Mouse (Mus musculus): ENCODE results near the gene Itsn2. TPM values are rescaled to one million over a fixed set of nuclear protein-coding genes. Genes with fewer than 3 reads are reported as not detected.

The Itsn2 gene
- polyA plus RNA-seq, 1 experiment from 2014 or later = 26.9 TPM

DNA sequence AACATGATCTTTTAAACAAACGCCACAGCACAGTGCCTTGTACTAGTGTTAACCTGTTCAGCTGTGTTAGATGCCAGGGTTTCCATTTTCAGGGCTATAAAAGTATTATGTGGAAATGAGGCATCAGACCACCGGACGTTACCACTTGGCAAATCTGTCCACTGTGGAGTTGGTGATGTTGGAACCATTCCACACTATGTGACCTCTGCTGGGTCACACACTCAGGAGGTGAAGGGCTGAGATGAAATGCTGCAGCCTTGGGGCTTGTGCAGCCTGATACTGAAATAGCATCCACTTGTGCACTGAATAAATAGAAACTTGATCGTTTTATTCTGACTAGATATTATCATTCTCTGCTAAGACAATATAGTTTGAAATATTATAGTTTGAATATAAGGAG lies 120.9 kb downstream of the Itsn2 start:
- TF ChIP-seq EP300 (optimal IDR thresholded peaks at IDR 0.05) (no peak), CTCF (IDR thresholded peaks at IDR 0.05; ENCODE audit: low read depth) (no peak)
- no peak overlapping the region for H3K9ac ChIP-seq (ENCODE audit: low read length)
- DNase-seq (ENCODE audit: low spot score) (no peak), ATAC-seq (ENCODE audit: low FRiP score, low TSS enrichment) (no peak)
- H3K9me3 ChIP-seq (ENCODE audit: control insufficient read depth, low read length) = no peaks in the 10 kb centered on the region
- H3K4me1 ChIP-seq (replicated peaks; ENCODE audit: control insufficient read depth, insufficient read depth) = no peaks in the 10 kb centered on the region
- no peak overlapping the region for H3K4me2 ChIP-seq (replicated peaks; ENCODE audit: low read depth)
- H3K4me3 ChIP-seq (ENCODE audit: low read depth, low read length) = no peak overlapping the region
- peaks cover 11% of the 10 kb centered on the region for H3K36me3 ChIP-seq (ENCODE audit: control insufficient read depth, insufficient read depth, low read length)
- 77% methylated on average over 4 of the region's 4 CpGs for WGBS
- no peak overlapping the region for H3K27ac ChIP-seq (replicated peaks)
- H3K27me3 ChIP-seq (ENCODE audit: control insufficient read depth, insufficient read depth, low read length) = no peaks in the 10 kb centered on the region

DNA sequence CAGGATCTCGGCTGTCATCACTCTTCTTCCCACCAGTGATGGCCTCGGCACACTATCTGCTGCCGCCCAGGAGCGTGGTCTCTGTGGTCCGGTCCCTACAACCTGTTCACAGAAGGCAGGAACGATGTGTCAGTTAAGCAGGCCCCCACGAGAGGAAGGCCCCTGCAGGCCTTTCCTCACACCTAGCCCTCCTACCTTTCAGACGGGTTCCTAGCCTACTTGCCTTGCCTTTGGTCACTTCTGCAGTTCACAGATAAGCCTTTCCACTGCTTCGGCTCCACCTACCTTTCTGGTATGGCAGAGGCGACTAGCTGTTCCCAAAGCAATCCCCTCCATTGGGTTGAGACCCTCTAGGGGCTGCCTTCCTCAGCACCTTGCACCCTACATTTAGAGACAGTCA lies 123.2 kb downstream of the Itsn2 start:
- ATAC-seq (ENCODE audit: low FRiP score, low TSS enrichment) (no peak), DNase-seq (ENCODE audit: low spot score) (no peak)
- WGBS = 81% methylated on average over 10 of the region's 10 CpGs
- Histone ChIP-seq H3K27ac (replicated peaks) (no peak overlapping the region), H3K4me2 (replicated peaks; ENCODE audit: low read depth) (no peak overlapping the region), H3K4me1 (replicated peaks; ENCODE audit: control insufficient read depth, insufficient read depth) (no peaks in the 10 kb centered on the region), H3K9me3 (ENCODE audit: control insufficient read depth, low read length) (no peaks in the 10 kb centered on the region), H3K9ac (ENCODE audit: low read length) (no peak overlapping the region), H3K27me3 (ENCODE audit: control insufficient read depth, insufficient read depth, low read length) (no peaks in the 10 kb centered on the region), H3K4me3 (ENCODE audit: low read depth, low read length) (no peak overlapping the region), H3K36me3 (ENCODE audit: control insufficient read depth, insufficient read depth, low read length) (peaks cover 7% of the 10 kb centered on the region)
- TF ChIP-seq CTCF (IDR thresholded peaks at IDR 0.05; ENCODE audit: low read depth) = no peak
- no peak for TF ChIP-seq EP300 (optimal IDR thresholded peaks at IDR 0.05)

DNA sequence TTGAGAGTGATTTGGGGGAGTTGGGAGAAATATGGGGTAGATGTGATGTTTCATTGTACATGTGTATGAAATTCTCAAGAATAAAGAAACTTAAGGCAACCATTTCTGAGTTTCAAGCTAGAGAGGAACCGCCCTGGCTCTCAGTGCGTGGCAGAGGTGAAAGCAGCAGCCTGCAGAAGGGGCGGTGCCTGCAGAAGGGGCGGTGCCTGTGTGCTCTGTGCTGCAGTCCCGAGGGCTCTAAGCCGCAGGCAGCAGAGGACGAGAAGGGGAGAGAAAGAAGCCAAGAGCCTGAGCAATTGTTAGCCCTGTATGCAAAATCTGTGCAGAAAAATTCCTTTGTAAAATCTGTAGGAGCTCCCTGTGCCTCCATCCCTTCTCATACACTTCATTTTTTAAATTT lies 125.0 kb downstream of the Itsn2 start:
- Histone ChIP-seq H3K4me2 (replicated peaks; ENCODE audit: low read depth) (no peak overlapping the region), H3K9me3 (ENCODE audit: control insufficient read depth, low read length) (no peaks in the 10 kb centered on the region)
- peak; percentile 94 for ATAC-seq (ENCODE audit: low FRiP score, low TSS enrichment)

DNA sequence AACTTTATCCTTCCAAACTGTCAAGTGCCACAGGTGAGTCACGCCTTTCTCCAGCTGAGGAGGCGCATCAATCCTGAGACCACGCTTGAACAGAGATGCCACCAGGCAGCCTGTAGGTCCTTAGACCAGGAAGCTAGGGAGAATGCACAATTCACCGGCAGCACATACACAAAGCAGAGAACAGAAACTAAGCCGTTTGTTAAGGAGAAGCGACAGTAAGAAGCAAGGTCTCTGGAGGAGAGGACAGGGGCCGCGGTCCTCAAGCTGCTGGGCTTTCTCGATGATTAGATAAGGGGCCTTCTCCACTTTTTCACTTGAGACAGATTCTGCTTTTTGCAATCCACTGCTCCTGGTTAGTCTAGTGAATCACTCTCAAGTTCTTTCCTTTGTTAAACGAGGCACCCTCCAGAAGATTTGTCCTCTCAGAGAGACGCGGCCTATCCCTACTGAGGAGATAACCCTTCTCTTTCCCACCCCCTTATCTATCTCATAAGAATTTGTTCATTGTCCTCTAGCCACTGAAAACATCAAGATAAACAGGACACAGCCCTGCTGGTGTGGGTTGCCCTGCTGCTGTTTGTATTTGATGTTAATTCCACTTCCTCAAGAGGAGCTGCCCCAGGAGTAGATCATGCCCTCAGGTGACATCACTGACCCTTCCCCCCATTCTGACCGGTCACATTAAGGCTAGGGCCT lies 126.8 kb downstream of the Itsn2 start:
- DNase-seq (ENCODE audit: low spot score) = no peak
- WGBS = 72% methylated on average over 13 of the region's 13 CpGs
- Histone ChIP-seq H3K4me1 (replicated peaks; ENCODE audit: control insufficient read depth, insufficient read depth) (no peaks in the 10 kb centered on the region), H3K9ac (ENCODE audit: low read length) (no peak overlapping the region), H3K9me3 (ENCODE audit: control insufficient read depth, low read length) (no peaks in the 10 kb centered on the region), H3K4me3 (ENCODE audit: low read depth, low read length) (no peak overlapping the region), H3K36me3 (ENCODE audit: control insufficient read depth, insufficient read depth, low read length) (no peaks in the 10 kb centered on the region), H3K27me3 (ENCODE audit: control insufficient read depth, insufficient read depth, low read length) (no peaks in the 10 kb centered on the region), H3K27ac (replicated peaks) (no peak overlapping the region), H3K4me2 (replicated peaks; ENCODE audit: low read depth) (no peak overlapping the region)
- ATAC-seq (ENCODE audit: low FRiP score, low TSS enrichment) = no peak
- no peak for TF ChIP-seq CTCF (IDR thresholded peaks at IDR 0.05; ENCODE audit: low read depth)

More for the DNA sequence above, 125.0 kb downstream of the Itsn2 start:
- H3K27me3 ChIP-seq (ENCODE audit: control insufficient read depth, insufficient read depth, low read length) = no peaks in the 10 kb centered on the region
- H3K36me3 ChIP-seq (ENCODE audit: control insufficient read depth, insufficient read depth, low read length) = peaks cover 2% of the 10 kb centered on the region
- no peak overlapping the region for H3K9ac ChIP-seq (ENCODE audit: low read length)
- no peak overlapping the region for H3K4me3 ChIP-seq (ENCODE audit: low read depth, low read length)
- H3K4me1 ChIP-seq (replicated peaks; ENCODE audit: control insufficient read depth, insufficient read depth) = no peaks in the 10 kb centered on the region
- DNase-seq (ENCODE audit: low spot score) = peak; percentile 78
- TF ChIP-seq CTCF (IDR thresholded peaks at IDR 0.05; ENCODE audit: low read depth) (no peak), EP300 (optimal IDR thresholded peaks at IDR 0.05) (no peak)
- whole genome bisulfite sequencing = 10% methylated on average over 7 of the region's 7 CpGs
- H3K27ac ChIP-seq (replicated peaks) = no peak overlapping the region

DNA sequence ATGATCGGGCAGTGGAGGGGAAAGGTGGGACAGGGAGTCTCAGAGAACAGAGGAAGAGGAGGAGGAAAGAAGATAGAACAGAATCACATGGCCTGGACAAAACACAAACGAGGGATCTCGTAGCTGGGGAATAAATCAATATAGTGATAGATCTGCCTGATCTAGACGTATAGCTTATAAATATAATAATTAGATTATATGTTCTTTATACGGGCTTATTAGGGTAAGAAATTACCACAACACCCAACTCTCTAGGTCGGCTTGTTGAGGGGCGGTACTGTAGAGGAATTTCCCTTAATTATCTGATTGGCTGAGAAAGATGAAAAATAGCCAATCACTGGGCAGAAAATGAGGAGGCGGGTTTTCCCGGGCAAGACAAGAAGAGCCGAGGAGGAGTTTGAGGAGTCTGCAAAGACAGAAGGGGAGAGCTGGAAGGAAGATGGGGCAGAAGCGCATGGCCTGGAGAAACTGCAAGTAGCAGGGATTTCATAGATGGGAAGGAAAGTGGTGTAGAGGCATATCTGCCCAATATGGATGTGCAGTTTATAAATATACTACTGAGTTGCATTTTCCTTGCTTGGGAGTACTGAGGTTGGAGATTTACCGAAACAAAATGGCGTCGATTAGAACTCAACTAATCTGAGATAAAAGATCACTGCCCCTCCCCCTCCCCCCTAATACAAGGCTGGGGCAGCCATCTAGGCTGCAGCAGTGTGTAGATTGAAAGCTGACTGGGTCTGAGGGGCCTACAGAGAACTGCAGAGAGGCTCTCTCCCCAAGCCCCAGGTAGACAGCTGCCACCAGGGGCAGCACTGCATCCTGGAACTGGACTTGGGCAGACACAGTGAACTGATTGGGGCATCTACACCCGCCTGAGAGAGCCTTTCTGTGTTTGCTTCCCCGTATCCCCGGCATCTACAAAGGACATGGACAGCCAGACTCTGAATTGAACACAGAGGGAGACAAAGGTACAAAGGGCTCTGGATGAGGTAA lies 127.6 kb downstream of the Itsn2 start:
- no peak for ATAC-seq (ENCODE audit: low FRiP score, low TSS enrichment)
- Histone ChIP-seq H3K36me3 (ENCODE audit: control insufficient read depth, insufficient read depth, low read length) (no peaks in the 10 kb centered on the region), H3K9me3 (ENCODE audit: control insufficient read depth, low read length) (no peaks in the 10 kb centered on the region), H3K4me3 (ENCODE audit: low read depth, low read length) (no peak overlapping the region), H3K4me1 (replicated peaks; ENCODE audit: control insufficient read depth, insufficient read depth) (no peaks in the 10 kb centered on the region), H3K27me3 (ENCODE audit: control insufficient read depth, insufficient read depth, low read length) (no peaks in the 10 kb centered on the region), H3K27ac (replicated peaks) (no peak overlapping the region), H3K9ac (ENCODE audit: low read length) (no peak overlapping the region), H3K4me2 (replicated peaks; ENCODE audit: low read depth) (no peak overlapping the region)
- DNase-seq (ENCODE audit: low spot score) = no peak
- 68% methylated on average over 17 of the region's 17 CpGs for WGBS
- TF ChIP-seq CTCF (IDR thresholded peaks at IDR 0.05; ENCODE audit: low read depth) (peak; percentile 42), EP300 (optimal IDR thresholded peaks at IDR 0.05) (no peak)

DNA sequence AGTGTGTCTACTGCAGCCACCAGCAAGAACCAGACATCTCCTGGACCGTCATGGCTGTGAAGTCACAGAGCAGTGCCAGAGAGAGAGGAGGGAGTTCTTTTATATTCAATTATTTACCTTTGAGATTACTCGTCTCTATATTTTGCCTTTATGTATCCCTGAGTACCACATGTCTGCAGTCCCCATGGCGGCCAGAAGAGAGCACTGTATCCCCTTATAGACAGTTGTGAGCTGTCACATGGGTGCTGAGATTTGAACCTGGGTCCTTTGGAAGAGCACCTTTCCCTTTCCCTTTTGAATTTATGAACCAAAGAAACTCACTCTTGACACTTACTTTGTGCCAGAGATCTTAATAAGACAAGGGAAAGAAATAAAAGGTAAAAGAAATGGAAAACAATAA lies 136.7 kb downstream of the Itsn2 start:
- 85% methylated on average over 3 of the region's 3 CpGs for WGBS
- TF ChIP-seq EP300 (optimal IDR thresholded peaks at IDR 0.05) = no peak
- peak; percentile 28 for TF ChIP-seq CTCF (IDR thresholded peaks at IDR 0.05; ENCODE audit: low read depth)
- ATAC-seq (ENCODE audit: low FRiP score, low TSS enrichment) = no peak

More for the DNA sequence above, 136.7 kb downstream of the Itsn2 start:
- Histone ChIP-seq H3K4me2 (replicated peaks; ENCODE audit: low read depth) (no peak overlapping the region), H3K4me1 (replicated peaks; ENCODE audit: control insufficient read depth, insufficient read depth) (no peaks in the 10 kb centered on the region), H3K4me3 (ENCODE audit: low read depth, low read length) (no peak overlapping the region), H3K9me3 (ENCODE audit: control insufficient read depth, low read length) (no peaks in the 10 kb centered on the region), H3K9ac (ENCODE audit: low read length) (no peak overlapping the region), H3K27me3 (ENCODE audit: control insufficient read depth, insufficient read depth, low read length) (no peaks in the 10 kb centered on the region), H3K27ac (replicated peaks) (no peak overlapping the region), H3K36me3 (ENCODE audit: control insufficient read depth, insufficient read depth, low read length) (no peaks in the 10 kb centered on the region)
- no peak for DNase-seq (ENCODE audit: low spot score)

Measured in stomach, postnatal 0 days (tissue).